Mouse (Mus musculus) liver, embryonic 15.5 days (tissue): ENCODE data around the gene Gigyf1. TPM values are rescaled to one million over a fixed set of nuclear protein-coding genes. Genes with fewer than 3 reads are reported as not detected.
A peak's percentile ranks its signal among the peaks of the same experiment; 100 is the strongest.

Experiments used
- ATAC-seq: fragments of 200-750 bp; cut with Nextera tagmentation; 2 replicates; pipeline ENCODE4 v1.8.0; 2017; ENCODE audit warnings: moderate number of reproducible peaks, mild to moderate bottlenecking, moderate library complexity; ENCODE audit not compliant: insufficient read depth
- H3K27ac ChIP-seq: fragments of 300-500 bp; sonication (generic); replicated peaks from 2 replicates; pipeline ENCODE4 v1.5.1; 2015; ENCODE audit warnings: mild to moderate bottlenecking, inconsistent platforms
- H3K27me3 ChIP-seq: fragments of 300-500 bp; sonication (generic); 2 replicates; pipeline ENCODE4 v1.6.1; 2015; ENCODE audit warnings: mild to moderate bottlenecking, inconsistent platforms
- H3K36me3 ChIP-seq: fragments of 300-500 bp; sonication (generic); replicated peaks from 2 replicates; pipeline ENCODE4 v1.6.1; 2015; ENCODE audit warnings: moderate library complexity, mild to moderate bottlenecking, inconsistent platforms
- H3K4me1 ChIP-seq: fragments of 300-500 bp; sonication (generic); replicated peaks from 2 replicates; pipeline ENCODE4 v1.6.1; 2015; ENCODE audit warnings: inconsistent platforms
- H3K4me2 ChIP-seq: fragments of 300-500 bp; sonication (generic); 2 replicates; pipeline ENCODE4 v1.6.1; 2015; ENCODE audit warnings: moderate library complexity, mild to moderate bottlenecking, inconsistent platforms
- H3K4me3 ChIP-seq: fragments of 300-500 bp; sonication (generic); replicated peaks from 2 replicates; pipeline ENCODE4 v1.5.1; 2015; ENCODE audit warnings: mild to moderate bottlenecking, inconsistent platforms
- H3K9ac ChIP-seq: fragments of 300-500 bp; sonication (generic); 2 replicates; pipeline ENCODE4 v1.6.1; 2015; ENCODE audit warnings: moderate library complexity, mild to moderate bottlenecking, inconsistent platforms
- H3K9me3 ChIP-seq: fragments of 300-500 bp; sonication (generic); replicated peaks from 2 replicates; pipeline ENCODE4 v1.6.1; 2016; ENCODE audit warnings: inconsistent platforms
- WGBS: fragments of 180-500 bp; shearing (Covaris S2); methylation state at CpG from one replicate; pipeline ENCODE4 v1.1.7; 2015; ENCODE audit warnings: mixed read lengths; ENCODE audit not compliant: insufficient replicate concordance; 5-methylcytosine and 5-hydroxymethylcytosine counted together
- polyA plus RNA-seq: library from polyadenylated mRNA; unstranded; fragments of >200 nt; fragmentation: Nextera tagmentation; extraction: Ambion mirVana; gene quantifications from 2 replicates; pipeline ENCODE4 v1.2.1, GENCODE M21; 2015

The Gigyf1 gene
- 3.2 and 3.8 TPM in 2 replicates for polyA plus RNA-seq

GRCm38 (mm10) chr5:137518436-137518835, at the start of gene Gigyf1:
Gene Gigyf1 (plus strand): TSS chr5:137518548.
- no peaks in the 10 kb centered on the region for H3K9me3 ChIP-seq
- H3K4me3 ChIP-seq: no peak within 1 kb of the TSS
- no peak within 1 kb of the TSS for H3K9ac ChIP-seq
- peaks cover 62% of the 10 kb centered on the region for H3K36me3 ChIP-seq
- peaks cover 23% of the 10 kb centered on the region for H3K4me1 ChIP-seq
- 76% methylated on average over 5 of the region's 5 CpGs for WGBS
- no peak within 1 kb of the TSS for H3K4me2 ChIP-seq
- H3K27me3 ChIP-seq: no peaks in the 10 kb centered on the region
- no peak for ATAC-seq
- no peak within 1 kb of the TSS for H3K27ac ChIP-seq

- H3K4me2 ChIP-seq: no peak overlapping the region
- peak; percentile 22; the same call in 1 of the 2 replicates for ATAC-seq
- no peak overlapping the region for H3K9ac ChIP-seq
- no peaks in the 10 kb centered on the region for H3K36me3 ChIP-seq
- H3K27ac ChIP-seq: no peak overlapping the region
- no peak overlapping the region for H3K4me3 ChIP-seq
- 31% methylated on average over 5 of the region's 5 CpGs for WGBS
- H3K9me3 ChIP-seq: no peaks in the 10 kb centered on the region
- H3K27me3 ChIP-seq: no peaks in the 10 kb centered on the region; the same call in 1 of the 2 replicates
- no peaks in the 10 kb centered on the region for H3K4me1 ChIP-seq
These were observed 46.0 kb upstream of the Gigyf1 start for GRCm38 (mm10) chr5:137472252-137472904.

- no peak overlapping the region for H3K9ac ChIP-seq
- no peaks in the 10 kb centered on the region; the same call in 1 of the 2 replicates for H3K27me3 ChIP-seq
- H3K36me3 ChIP-seq: no peaks in the 10 kb centered on the region
- H3K4me2 ChIP-seq: no peak overlapping the region
- 24% methylated on average over 2 of the region's 2 CpGs for WGBS
- no peak overlapping the region for H3K27ac ChIP-seq
- H3K9me3 ChIP-seq: no peaks in the 10 kb centered on the region
- H3K4me3 ChIP-seq: no peak overlapping the region
- ATAC-seq: no peak
- no peaks in the 10 kb centered on the region for H3K4me1 ChIP-seq
These were observed 44.0 kb upstream of the Gigyf1 start for GRCm38 (mm10) chr5:137474351-137474750.

DNA sequence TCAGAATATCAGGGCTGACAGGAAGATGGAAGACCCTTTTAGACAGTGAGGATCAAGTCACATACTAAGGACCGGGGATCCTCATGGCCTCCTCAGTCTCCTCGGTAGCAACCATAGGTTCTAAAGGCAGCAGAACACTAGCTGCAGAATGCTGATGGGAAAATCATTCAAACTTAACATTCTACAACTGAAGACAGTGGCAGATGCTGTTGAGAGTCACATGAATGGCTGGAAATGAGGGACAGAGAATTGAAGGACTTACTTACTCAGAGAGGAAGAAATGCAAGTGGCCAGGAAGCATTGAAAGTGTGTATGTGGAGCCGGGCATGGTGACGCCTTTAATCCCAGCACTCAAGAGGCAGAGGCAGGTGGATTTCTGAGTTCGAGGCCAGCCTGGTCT, 41.4 kb upstream of the Gigyf1 start, which contains the start of gene Zan:
Gene Zan (minus strand): TSS at position 101 of the 400 bp plus-strand sequence.
- Histone ChIP-seq H3K4me1 (no peaks in the 10 kb centered on the region), H3K27me3 (peaks cover 2% of the 10 kb centered on the region; the same call in 1 of the 2 replicates), H3K9me3 (no peaks in the 10 kb centered on the region), H3K4me2 (no peak within 1 kb of the TSS), H3K36me3 (no peaks in the 10 kb centered on the region), H3K9ac (no peak within 1 kb of the TSS), H3K27ac (no peak within 1 kb of the TSS), H3K4me3 (no peak within 1 kb of the TSS)
- WGBS: 68% methylated on average over 5 of the region's 5 CpGs
- no peak for ATAC-seq

GRCm38 (mm10) chr5:137481138-137481537, 37.2 kb upstream of the Gigyf1 start:
- Histone ChIP-seq H3K9me3 (no peaks in the 10 kb centered on the region), H3K4me3 (no peak overlapping the region), H3K9ac (no peak overlapping the region), H3K27me3 (peaks cover 36% of the 10 kb centered on the region), H3K4me2 (no peak overlapping the region), H3K36me3 (no peaks in the 10 kb centered on the region), H3K27ac (0 out of 2 replicates have a peak overlapping the region, but pooled peaks have one; percentile 67), H3K4me1 (no peaks in the 10 kb centered on the region)
- no peak for ATAC-seq

DNA sequence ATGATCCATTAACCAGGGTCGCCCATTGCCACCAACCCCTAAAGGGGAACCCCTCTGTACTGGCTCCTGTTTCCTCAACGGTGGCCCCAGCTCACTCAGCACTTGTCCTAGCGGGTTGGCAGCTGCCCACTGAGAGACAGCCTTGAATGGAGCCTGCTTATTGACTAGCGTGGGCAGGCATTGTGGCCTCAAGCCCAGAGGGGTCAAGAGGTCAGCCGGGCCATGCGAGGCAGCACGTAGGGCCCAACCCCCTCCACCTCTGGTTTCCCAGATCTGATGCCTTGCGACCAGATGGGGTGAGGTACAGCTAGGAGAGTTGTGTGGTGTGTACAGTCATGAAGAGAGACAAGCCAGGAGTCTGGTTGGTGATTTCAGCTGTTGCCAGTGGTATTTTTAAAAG, 36.5 kb upstream of the Gigyf1 start:
- peak; percentile 78 for ATAC-seq
- Histone ChIP-seq H3K4me1 (no peaks in the 10 kb centered on the region), H3K9ac (no peak overlapping the region), H3K9me3 (no peaks in the 10 kb centered on the region), H3K27me3 (peaks cover 43% of the 10 kb centered on the region), H3K4me3 (no peak overlapping the region), H3K36me3 (no peaks in the 10 kb centered on the region), H3K27ac (peak overlapping the region; percentile 67), H3K4me2 (no peak overlapping the region; the same call in 1 of the 2 replicates)
- WGBS: 37% methylated on average over 8 of the region's 8 CpGs

GRCm38 (mm10) chr5:137485071-137485850, 33.1 kb upstream of the Gigyf1 start:
- Histone ChIP-seq H3K4me2 (peak overlapping the region; percentile 47), H3K27me3 (peaks cover 48% of the 10 kb centered on the region), H3K4me1 (no peaks in the 10 kb centered on the region), H3K27ac (no peak overlapping the region), H3K9me3 (no peaks in the 10 kb centered on the region), H3K4me3 (peak overlapping the region; percentile 46), H3K36me3 (no peaks in the 10 kb centered on the region), H3K9ac (no peak overlapping the region)
- ATAC-seq: no peak
- 19% methylated on average over 30 of the region's 30 CpGs for WGBS

DNA sequence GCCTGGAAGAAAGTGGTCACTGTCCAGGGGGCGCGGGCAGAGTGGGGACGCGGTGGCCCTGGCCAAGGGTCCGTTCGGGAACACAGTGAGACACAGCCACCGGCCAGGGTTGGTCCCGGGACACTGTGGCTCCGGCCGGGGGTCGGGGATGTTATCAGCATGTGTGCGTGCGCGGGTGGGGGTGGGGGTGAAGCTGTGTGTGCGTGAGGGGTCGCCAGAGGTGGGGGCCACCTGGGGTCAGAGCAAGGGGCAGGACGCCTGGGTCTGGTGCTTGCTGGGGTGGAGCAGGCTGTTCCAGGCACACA, 32.5 kb upstream of the Gigyf1 start:
- Histone ChIP-seq H3K4me2 (peak overlapping the region; percentile 47), H3K4me3 (peak overlapping the region; percentile 46), H3K27me3 (peaks cover 48% of the 10 kb centered on the region), H3K9me3 (no peaks in the 10 kb centered on the region), H3K9ac (no peak overlapping the region), H3K36me3 (no peaks in the 10 kb centered on the region), H3K4me1 (no peaks in the 10 kb centered on the region), H3K27ac (no peak overlapping the region)
- WGBS: 5% methylated on average over 17 of the region's 17 CpGs
- ATAC-seq: no peak

- Histone ChIP-seq H3K4me1 (no peaks in the 10 kb centered on the region), H3K27ac (no peak overlapping the region), H3K27me3 (peaks cover 48% of the 10 kb centered on the region), H3K4me2 (no peak overlapping the region), H3K4me3 (no peak overlapping the region), H3K9me3 (no peaks in the 10 kb centered on the region), H3K9ac (no peak overlapping the region), H3K36me3 (no peaks in the 10 kb centered on the region)
- no peak for ATAC-seq
- WGBS: 63% methylated on average over 7 of the region's 7 CpGs
These were observed 30.7 kb upstream of the Gigyf1 start for GRCm38 (mm10) chr5:137487616-137488015.

GRCm38 (mm10) chr5:137491559-137491958, 26.8 kb upstream of the Gigyf1 start:
- Histone ChIP-seq H3K9me3 (no peaks in the 10 kb centered on the region), H3K27me3 (peaks cover 11% of the 10 kb centered on the region), H3K4me3 (no peak overlapping the region), H3K9ac (no peak overlapping the region), H3K36me3 (no peaks in the 10 kb centered on the region), H3K4me2 (no peak overlapping the region), H3K27ac (no peak overlapping the region), H3K4me1 (no peaks in the 10 kb centered on the region)
- WGBS: 47% methylated on average over 4 of the region's 4 CpGs
- ATAC-seq: no peak

DNA sequence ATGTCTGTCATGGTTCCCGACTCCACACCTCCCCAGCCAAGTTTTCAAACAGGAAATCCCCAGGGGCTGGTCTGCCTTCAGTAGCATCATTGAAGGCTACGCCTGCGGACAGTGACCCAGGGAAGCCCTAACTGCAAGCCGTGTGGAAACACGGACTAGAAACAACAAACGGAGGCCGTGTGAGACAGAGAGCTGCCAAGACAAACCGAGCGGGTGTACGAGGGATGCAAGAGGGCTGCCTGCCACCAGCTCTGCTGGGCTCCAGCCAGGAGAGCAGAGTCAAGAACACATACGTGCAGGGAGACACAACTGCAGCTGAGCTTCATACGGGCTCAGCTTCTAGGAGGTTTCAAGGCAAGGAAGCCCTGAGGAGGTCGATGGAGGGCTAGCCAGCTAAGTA, 24.5 kb upstream of the Gigyf1 start:
- Histone ChIP-seq H3K9me3 (no peaks in the 10 kb centered on the region), H3K9ac (no peak overlapping the region), H3K36me3 (no peaks in the 10 kb centered on the region), H3K27ac (no peak overlapping the region), H3K4me3 (no peak overlapping the region), H3K27me3 (no peaks in the 10 kb centered on the region), H3K4me2 (no peak overlapping the region), H3K4me1 (no peaks in the 10 kb centered on the region)
- WGBS: 70% methylated on average over 13 of the region's 13 CpGs
- ATAC-seq: no peak
